Mouse (Mus musculus): Measurements from ENCODE around the gene Zfp568.

DNA sequence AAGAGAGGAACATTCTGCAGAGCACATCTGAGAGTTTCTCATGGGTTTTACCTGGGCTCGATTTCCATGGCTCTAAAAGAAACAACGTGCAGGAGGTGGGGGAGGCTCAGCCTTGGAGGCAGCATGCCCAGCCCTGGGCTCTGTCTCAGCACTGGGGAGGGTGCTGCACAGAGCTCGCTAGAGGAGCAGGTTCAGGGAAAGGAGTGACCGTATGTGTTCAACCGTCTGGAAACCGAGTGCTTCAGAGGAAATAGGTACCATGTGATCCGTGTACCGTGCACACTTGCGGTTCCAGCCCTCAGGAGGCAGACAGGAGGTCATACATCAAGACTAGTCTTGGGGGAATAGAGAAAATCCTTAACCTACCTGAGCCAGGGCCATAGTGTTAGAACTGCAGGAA, 60.6 kb downstream of the Zfp568 start:
- TF ChIP-seq CTCF (conservative IDR thresholded peaks at IDR 0.05 in 1 of 2, IDR thresholded peaks at IDR 0.05 in 1 of 2; ENCODE audit: low read depth in 2 of 2, low read length in 2 of 2) (no peak), POLR2A (IDR thresholded peaks at IDR 0.05; ENCODE audit: low read depth, low read length) (no peak), IRF4 (IDR thresholded peaks at IDR 0.05; ENCODE audit: low read depth, low read length) (no peak), MEF2A (IDR thresholded peaks at IDR 0.05; ENCODE audit: borderline replicate concordance, low read depth, low read length) (no peak), MAX (IDR thresholded peaks at IDR 0.05; ENCODE audit: low read length) (no peak), EP300 (IDR thresholded peaks at IDR 0.05; ENCODE audit: low read length) (no peak), KAT2A (IDR thresholded peaks at IDR 0.05; ENCODE audit: insufficient replicate concordance, low read length) (no peak), NELFE (IDR thresholded peaks at IDR 0.05; ENCODE audit: low read depth, low read length) (no peak), MXI1 (IDR thresholded peaks at IDR 0.05; ENCODE audit: low read depth, low read length) (no peak), TCF12 (IDR thresholded peaks at IDR 0.05; ENCODE audit: low read depth, low read length) (no peak)

Data from CH12.LX (cell line).